Mouse (Mus musculus): ENCODE measurements around the gene Shisa7. TPM values are rescaled to one million over a fixed set of nuclear protein-coding genes. Genes with fewer than 3 reads are reported as not detected.
"Not testable (repeated sequence)": the region's sequence is repeated elsewhere in the genome, so short reads cannot be mapped to it uniquely, and the experiment has no call there.

Gene Shisa7
- polyA plus RNA-seq, 1 experiment from 2014 or later, result 0.44 TPM

DNA sequence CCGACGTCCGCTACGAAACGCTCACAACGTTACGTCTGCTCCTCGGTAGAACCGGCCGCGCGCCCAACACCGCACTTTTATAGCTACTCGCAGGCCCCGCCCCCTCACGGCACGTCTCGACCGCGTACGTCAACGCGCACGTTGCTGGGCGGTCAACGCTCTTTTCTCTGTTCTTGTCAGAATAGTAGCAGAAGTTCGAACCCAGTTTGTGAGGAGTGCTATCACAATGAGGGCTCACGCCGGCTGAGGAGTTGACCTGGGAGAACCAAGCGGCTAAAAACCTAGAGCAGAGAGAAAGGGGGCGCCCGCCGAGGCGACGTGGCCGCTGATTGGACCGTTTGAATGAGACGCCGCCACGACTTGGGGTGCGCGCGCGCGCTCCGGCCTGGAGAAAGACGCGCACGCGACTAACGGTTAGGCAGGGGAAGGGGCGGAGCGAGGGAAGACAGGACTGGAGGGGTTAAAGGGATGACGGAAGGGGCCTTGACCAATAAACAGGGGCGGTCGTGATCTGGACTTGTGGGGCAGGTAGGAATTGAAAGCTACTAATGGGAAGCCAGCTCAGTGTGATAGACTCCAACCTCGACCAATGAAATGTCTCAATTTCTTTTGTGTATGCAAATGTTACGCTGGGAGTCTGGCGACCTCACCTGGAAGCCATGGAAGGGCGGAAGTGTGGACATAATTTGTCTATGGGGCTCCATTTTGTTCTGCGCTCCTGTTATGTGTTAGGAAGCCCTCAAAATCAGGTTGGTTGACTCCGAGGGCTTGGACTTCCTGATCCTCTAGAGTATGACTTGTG is 32.0 kb downstream of the Shisa7 start, which contains the start of gene Ube2s:
Gene Ube2s, minus strand, starts transcription at position 288 of the 802 bp plus-strand sequence.
- Histone ChIP-seq H3K4me3 (replicated peaks) (peak within 1 kb of the TSS; percentile 86), H3K4me2 (peak within 1 kb of the TSS; percentile 73)
- peak; percentile 99 for ATAC-seq (ENCODE audit: insufficient read depth, low FRiP score, low read depth)

DNA sequence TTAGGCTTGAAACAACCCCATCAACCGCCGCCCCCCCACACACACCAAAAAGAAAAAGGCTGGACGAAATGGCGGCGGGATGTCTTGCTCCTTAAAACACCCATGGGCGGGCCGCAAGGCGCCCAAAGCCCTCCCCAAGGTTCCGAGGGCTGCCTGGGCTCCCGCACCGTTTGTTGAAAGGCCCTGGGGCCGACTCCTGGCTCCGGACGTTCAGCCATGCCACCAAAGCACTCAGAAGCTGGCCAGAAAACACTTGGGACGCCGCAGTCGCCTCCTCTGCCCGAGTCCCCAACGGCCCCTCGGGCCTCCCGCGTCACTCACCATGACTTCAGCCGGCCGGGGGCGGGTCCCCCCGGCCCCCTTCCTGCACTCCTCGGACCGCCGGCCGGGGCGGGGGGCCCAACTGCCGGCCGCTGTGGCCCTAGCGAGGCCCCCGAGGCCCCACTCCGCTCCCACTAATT is 32.6 kb downstream of the Shisa7 start:
- no peak; the same call in 1 of the 2 replicates for ATAC-seq (ENCODE audit: insufficient read depth, low FRiP score, low read depth)
- no peaks in the 10 kb centered on the region for H3K9me3 ChIP-seq
- under 1% methylated on average over 29 of the region's 36 CpGs for WGBS

More for the DNA sequence above, 32.0 kb downstream of the Shisa7 start, which contains the start of gene Ube2s:
- H3K27ac ChIP-seq, result peak within 1 kb of the TSS; percentile 99
- peaks cover 14% of the 10 kb centered on the region for H3K36me3 ChIP-seq
- H3K9ac ChIP-seq, result peak within 1 kb of the TSS; percentile 97
- H3K9me3 ChIP-seq, result no peaks in the 10 kb centered on the region
- WGBS, result under 1% methylated on average over 62 of the region's 62 CpGs
- H3K4me1 ChIP-seq, result peaks cover 26% of the 10 kb centered on the region
- no peaks in the 10 kb centered on the region for H3K27me3 ChIP-seq (replicated peaks)

DNA sequence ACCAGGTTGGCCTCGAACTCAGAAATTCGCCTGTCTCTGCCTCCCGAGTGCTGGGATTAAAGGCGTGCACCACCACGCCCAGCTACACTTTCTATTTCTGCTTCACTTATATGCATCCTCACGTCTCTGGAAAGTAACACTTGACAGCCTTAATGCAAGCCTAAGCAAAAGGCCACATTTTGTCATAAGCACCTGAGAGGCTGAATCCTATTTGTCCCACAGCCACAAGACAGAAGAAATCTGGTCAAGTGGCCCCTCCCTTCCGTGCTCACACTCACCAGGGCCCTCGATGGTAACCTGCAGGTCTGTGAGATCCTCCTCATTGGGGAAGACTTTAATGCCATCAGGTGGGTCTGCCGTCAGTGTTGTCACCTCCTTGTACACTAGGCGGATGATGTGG is 33.4 kb downstream of the Shisa7 start:
- ATAC-seq (ENCODE audit: insufficient read depth, low FRiP score, low read depth); H3K9me3 ChIP-seq; H3K27ac ChIP-seq; H3K27me3 ChIP-seq (replicated peaks): not testable (repeated sequence)
- Histone ChIP-seq H3K4me1 (peaks cover 26% of the 10 kb centered on the region), H3K36me3 (peaks cover 25% of the 10 kb centered on the region), H3K4me2 (peak overlapping the region; percentile 73), H3K4me3 (replicated peaks) (peak overlapping the region; percentile 86), H3K9ac (peak overlapping the region; percentile 97)
- 28% methylated on average over 10 of the region's 10 CpGs for WGBS

More for the DNA sequence above, 32.6 kb downstream of the Shisa7 start:
- Histone ChIP-seq H3K9ac (peak overlapping the region; percentile 97), H3K27ac (peak overlapping the region; percentile 99), H3K36me3 (peaks cover 20% of the 10 kb centered on the region), H3K4me3 (replicated peaks) (peak overlapping the region; percentile 86), H3K27me3 (replicated peaks) (no peaks in the 10 kb centered on the region), H3K4me1 (peaks cover 26% of the 10 kb centered on the region), H3K4me2 (peak overlapping the region; percentile 73)

DNA sequence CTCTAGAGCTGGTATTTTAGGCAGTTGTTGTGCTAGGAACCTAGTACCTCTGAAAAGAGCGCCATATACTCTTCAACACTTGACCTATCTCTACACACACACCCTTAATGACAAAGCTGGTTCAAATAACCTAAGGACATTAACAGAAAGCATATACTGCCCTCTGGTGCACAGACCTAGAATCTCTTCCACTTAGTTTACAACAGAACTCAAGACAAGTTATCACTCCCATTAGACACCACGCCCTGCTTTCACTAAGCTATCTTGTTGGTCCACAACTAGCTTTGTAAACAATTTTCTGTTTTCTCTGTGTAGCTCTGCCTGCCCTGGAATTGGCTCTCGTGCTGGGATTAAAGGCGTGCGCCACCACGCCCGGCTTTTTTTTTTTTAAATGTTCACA is 37.8 kb downstream of the Shisa7 start:
- Histone ChIP-seq H3K4me2 (no peak overlapping the region), H3K9me3 (no peaks in the 10 kb centered on the region), H3K4me3 (replicated peaks) (no peak overlapping the region), H3K27me3 (replicated peaks) (no peaks in the 10 kb centered on the region), H3K27ac (no peak overlapping the region), H3K9ac (no peak overlapping the region), H3K36me3 (peaks cover 25% of the 10 kb centered on the region), H3K4me1 (peaks cover 20% of the 10 kb centered on the region)
- whole genome bisulfite sequencing, result 84% methylated on average over 7 of the region's 7 CpGs
- ATAC-seq (ENCODE audit: insufficient read depth, low FRiP score, low read depth), result peak; percentile 71; the same call in 1 of the 2 replicates

DNA sequence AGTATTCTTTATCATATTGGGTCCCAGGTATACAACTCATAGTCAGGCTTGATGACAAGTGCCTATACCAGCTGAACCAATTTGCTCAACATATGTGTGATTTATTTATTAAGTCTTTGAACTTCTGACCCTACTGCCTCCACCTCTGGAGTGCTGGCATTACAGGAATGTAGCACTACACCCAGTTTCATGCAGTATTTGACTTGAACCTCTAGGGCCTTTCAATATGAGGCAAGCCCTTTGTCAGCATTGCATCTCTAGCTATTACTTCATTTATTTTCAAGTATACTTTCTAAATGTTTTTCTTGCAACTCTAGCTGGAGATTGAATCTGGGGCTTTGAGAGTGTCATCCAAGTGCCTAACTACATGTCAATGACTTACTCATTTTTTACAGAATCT is 42.2 kb downstream of the Shisa7 start:
- Histone ChIP-seq H3K27ac (no peak overlapping the region), H3K9ac (no peak overlapping the region), H3K4me1 (no peaks in the 10 kb centered on the region), H3K9me3 (no peaks in the 10 kb centered on the region), H3K27me3 (replicated peaks) (no peaks in the 10 kb centered on the region), H3K4me3 (replicated peaks) (no peak overlapping the region), H3K36me3 (peaks cover 13% of the 10 kb centered on the region), H3K4me2 (no peak overlapping the region)
- ATAC-seq (ENCODE audit: insufficient read depth, low FRiP score, low read depth), result no peak

DNA sequence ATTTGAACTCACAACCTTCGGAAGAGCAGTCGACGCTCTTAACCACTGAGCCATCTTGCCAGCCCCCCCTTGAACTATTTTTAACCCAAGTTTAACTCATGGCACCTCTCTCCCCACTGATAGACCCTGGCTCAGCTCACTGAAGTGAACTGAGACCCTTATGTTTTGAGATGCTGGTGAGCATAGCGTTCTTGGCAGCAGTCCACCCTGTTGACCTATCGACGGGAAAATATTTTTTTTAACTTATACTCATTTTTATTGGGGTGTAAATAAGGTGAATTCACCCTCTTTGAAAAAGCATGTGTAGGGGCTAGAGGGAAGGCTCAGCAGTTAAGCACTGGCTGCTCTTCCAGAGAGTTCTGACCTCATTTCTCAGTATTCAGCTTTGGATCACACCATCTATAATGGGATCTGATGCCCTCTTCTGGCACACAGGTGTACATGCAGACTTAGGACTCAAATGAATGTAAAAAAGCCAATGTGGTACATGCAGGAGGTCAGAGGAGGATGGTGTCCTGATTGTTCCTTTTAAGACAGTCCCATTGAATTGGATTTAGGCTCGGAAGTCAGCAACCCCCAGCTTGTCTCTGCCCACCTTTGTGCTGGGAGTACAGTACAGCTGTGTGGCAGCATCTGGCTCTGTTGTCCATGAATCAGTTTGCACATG is 48.6 kb downstream of the Shisa7 start:
- H3K4me3 ChIP-seq (replicated peaks), result no peak overlapping the region
- H3K36me3 ChIP-seq, result peaks cover 27% of the 10 kb centered on the region
- ATAC-seq (ENCODE audit: insufficient read depth, low FRiP score, low read depth), result no peak
- no peak overlapping the region for H3K4me2 ChIP-seq
- H3K27ac ChIP-seq, result no peak overlapping the region
- no peak overlapping the region for H3K9ac ChIP-seq
- WGBS, result 72% methylated on average over 7 of the region's 7 CpGs
- H3K9me3 ChIP-seq, result no peaks in the 10 kb centered on the region
- H3K27me3 ChIP-seq (replicated peaks), result no peaks in the 10 kb centered on the region
- peaks cover 13% of the 10 kb centered on the region; the same call in 1 of the 2 replicates for H3K4me1 ChIP-seq

DNA sequence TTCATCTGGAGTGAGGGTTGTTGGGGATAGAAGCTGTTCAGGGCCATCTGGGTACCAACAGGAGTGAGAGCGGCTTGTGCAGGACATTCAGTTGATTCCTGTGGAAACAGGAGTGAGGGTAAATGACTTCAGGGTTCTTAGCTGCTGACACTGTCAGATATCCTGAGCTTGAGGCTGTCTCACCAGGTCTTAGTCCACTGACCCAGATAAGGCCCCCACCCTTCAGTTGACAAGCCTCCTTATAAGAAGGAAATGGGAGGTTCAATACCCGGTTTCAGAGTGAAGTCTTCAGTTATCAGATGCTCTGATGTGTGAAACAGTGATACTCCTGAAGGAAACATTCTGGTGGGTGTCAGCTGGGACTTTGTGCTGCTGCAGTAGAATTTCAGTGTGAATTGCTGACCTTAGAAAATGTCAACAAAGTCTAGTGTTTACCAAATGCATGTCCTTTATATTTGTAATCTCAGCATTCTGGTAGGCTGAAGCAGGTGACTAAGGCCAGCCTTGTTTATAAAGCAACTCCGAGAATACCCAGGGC is 49.8 kb downstream of the Shisa7 start:
- H3K4me2 ChIP-seq, result peak overlapping the region; percentile 71
- peaks cover 27% of the 10 kb centered on the region for H3K36me3 ChIP-seq
- 69% methylated on average over 3 of the region's 3 CpGs for WGBS
- no peak for ATAC-seq (ENCODE audit: insufficient read depth, low FRiP score, low read depth)
- peaks cover 13% of the 10 kb centered on the region; the same call in 1 of the 2 replicates for H3K4me1 ChIP-seq
- H3K9ac ChIP-seq, result no peak overlapping the region
- H3K27me3 ChIP-seq (replicated peaks), result no peaks in the 10 kb centered on the region
- H3K27ac ChIP-seq, result no peak overlapping the region
- no peaks in the 10 kb centered on the region for H3K9me3 ChIP-seq
- H3K4me3 ChIP-seq (replicated peaks), result no peak overlapping the region

DNA sequence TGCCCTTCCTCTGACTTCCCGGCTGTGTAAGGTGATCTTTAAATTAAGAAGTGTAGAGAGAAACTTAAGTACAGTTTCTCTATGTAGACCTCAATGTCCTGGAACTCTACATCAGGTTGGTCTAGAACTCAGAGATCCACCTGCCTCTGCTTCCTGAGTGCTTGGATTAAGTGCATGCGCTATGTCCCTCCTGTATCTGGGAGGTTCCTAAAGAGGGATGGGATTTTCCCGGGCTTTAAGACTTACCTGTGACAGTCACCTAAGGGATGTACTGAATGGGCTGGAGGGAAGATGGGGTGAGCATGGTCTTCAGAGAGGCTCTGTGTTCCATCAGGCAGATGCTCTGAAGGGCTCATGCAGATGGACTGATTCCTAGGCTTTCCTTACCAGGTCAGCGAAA is 50.8 kb downstream of the Shisa7 start:
- 35% methylated on average over 4 of the region's 4 CpGs for WGBS
- ATAC-seq (ENCODE audit: insufficient read depth, low FRiP score, low read depth), result no peak
- peak overlapping the region; percentile 84 for H3K4me3 ChIP-seq (replicated peaks)

DNA sequence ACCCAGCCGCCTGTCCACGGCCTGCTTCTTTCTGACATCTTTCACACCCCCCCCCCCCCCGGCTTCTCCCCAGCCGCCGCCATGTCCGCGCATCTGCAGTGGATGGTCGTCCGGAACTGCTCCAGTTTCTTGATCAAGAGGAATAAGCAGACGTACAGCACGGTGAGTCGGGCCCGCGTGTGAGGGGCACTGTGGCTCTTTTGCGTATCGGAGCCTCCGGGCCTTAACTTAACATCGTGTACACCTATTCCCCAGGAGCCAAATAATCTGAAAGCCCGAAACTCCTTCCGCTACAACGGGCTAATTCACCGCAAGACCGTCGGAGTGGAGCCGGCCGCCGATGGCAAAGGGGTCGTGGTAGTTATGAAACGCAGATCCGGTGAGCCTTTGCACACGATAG is 51.2 kb downstream of the Shisa7 start:
- not testable (repeated sequence) for ATAC-seq (ENCODE audit: insufficient read depth, low FRiP score, low read depth)

More for the DNA sequence above, 50.8 kb downstream of the Shisa7 start:
- H3K9me3 ChIP-seq, result no peaks in the 10 kb centered on the region
- peaks cover 13% of the 10 kb centered on the region; the same call in 1 of the 2 replicates for H3K4me1 ChIP-seq
- H3K27me3 ChIP-seq (replicated peaks), result no peaks in the 10 kb centered on the region
- H3K4me2 ChIP-seq, result peak overlapping the region; percentile 71
- peaks cover 26% of the 10 kb centered on the region for H3K36me3 ChIP-seq
- H3K9ac ChIP-seq, result peak overlapping the region; percentile 99
- 0 out of 2 replicates have a peak overlapping the region, but pooled peaks have one; percentile 88 for H3K27ac ChIP-seq

DNA sequence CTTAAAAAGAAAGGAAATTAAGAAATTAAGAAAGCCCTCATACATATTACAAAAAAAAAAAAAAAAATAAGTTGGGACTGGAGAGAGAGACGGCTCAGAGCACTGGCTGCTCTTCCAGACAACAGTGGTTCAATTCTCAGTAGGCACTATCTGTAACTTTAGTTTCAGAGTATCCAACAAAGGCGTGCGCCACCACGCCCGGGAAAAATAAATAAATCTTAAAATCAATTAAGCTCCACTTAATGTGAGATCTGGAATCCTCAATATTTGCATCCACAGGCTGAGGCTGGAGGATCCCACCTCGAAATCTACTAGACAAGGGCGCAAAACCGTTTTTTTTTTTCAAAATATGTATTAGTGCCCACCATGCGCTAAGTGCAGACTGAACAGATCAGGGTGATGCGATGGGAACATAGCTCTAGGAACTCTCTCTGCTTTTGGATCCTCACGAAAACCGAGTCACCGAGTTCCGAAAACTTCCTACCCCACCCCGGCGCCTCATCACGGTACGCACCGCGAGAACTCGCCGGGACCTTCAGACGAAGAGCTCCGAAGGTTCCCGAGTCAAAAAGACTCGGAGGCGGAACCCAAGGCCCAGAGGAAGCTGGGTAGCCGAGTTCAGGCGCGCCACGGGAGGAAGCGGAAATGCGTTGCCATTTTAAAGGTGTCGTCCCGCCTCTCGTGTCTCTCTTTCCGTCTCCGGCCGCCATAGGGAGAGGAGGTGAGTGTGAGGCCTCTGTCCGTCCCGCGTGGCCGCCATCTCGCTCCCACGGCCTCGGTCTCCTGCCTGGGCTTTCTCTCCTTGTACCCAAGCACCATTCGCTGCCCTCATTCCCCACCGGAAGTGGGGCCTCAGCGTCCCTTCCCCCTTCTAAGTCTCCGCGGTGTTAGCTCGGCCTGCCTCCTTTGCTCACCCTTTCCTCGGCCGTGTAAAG is 52.0 kb downstream of the Shisa7 start, which contains the start of gene Rpl28:
Gene Rpl28, plus strand, starts transcription at position 597 of the 935 bp plus-strand sequence.
- H3K4me3 ChIP-seq (replicated peaks), result peak within 1 kb of the TSS; percentile 84
- H3K4me2 ChIP-seq, result peak within 1 kb of the TSS; percentile 71
- H3K27ac ChIP-seq, result peak within 1 kb of the TSS; percentile 97
- peak within 1 kb of the TSS; percentile 99 for H3K9ac ChIP-seq
- H3K9me3 ChIP-seq, result no peaks in the 10 kb centered on the region
- H3K36me3 ChIP-seq, result peaks cover 23% of the 10 kb centered on the region
- H3K4me1 ChIP-seq, result peaks cover 13% of the 10 kb centered on the region; the same call in 1 of the 2 replicates
- peak; percentile 95 for ATAC-seq (ENCODE audit: insufficient read depth, low FRiP score, low read depth)
- H3K27me3 ChIP-seq (replicated peaks), result no peaks in the 10 kb centered on the region
- WGBS, result under 1% methylated on average over 54 of the region's 54 CpGs

More for the DNA sequence above, 51.2 kb downstream of the Shisa7 start:
- peak overlapping the region; percentile 99 for H3K9ac ChIP-seq
- H3K4me3 ChIP-seq (replicated peaks), result peak overlapping the region; percentile 84
- H3K36me3 ChIP-seq, result peaks cover 23% of the 10 kb centered on the region
- not testable (repeated sequence) for H3K27me3 ChIP-seq (replicated peaks); H3K9me3 ChIP-seq
- H3K27ac ChIP-seq, result peak overlapping the region; percentile 88
- H3K4me2 ChIP-seq, result peak overlapping the region; percentile 71
- under 1% methylated on average over 31 of the region's 31 CpGs for WGBS
- peaks cover 13% of the 10 kb centered on the region; the same call in 1 of the 2 replicates for H3K4me1 ChIP-seq

All from stomach, embryonic 15.5 days (tissue).